Comparison of ENCODE assay signal across 28 mouse cellular contexts in genomic region chr8:123108953-123109352, GRCm38 (mm10). TPM values are rescaled to one million over a fixed set of nuclear protein-coding genes. Genes with fewer than 3 reads are reported as not detected.
"Had no signal": no experiment of that assay in that cellular context is flagged by ENCODE, and none has a peak within 500 bp of the region (broad histone marks: within the 10 kb centered on the region; RNA-seq: fewer than 3 reads in every experiment).

No protein-coding gene starts in this region.

- H3K4me2 ChIP-seq: heart, embryonic 12.5 days; hindbrain, embryonic 12.5 days; hindbrain, embryonic 14.5 days; intestine, embryonic 15.5 days; limb, embryonic 12.5 days; liver, embryonic 11.5 days; liver, embryonic 13.5 days had no signal

- H3K27ac ChIP-seq: gastrocnemius, adult 2 months; heart, embryonic 10.5 days; hindbrain, embryonic 10.5 days; hindbrain, embryonic 12.5 days; hindbrain, embryonic 14.5 days; intestine, embryonic 15.5 days; layer of hippocampus, adult 2 months; left cerebral cortex, adult 2 months; limb, embryonic 10.5 days; limb, embryonic 12.5 days; liver, embryonic 13.5 days had no signal

- H3K27me3 ChIP-seq: heart, embryonic 12.5 days; intestine, embryonic 15.5 days; limb, embryonic 12.5 days had no signal

- H3K9me3 ChIP-seq: heart, embryonic 10.5 days; heart, embryonic 12.5 days; hindbrain, embryonic 10.5 days; hindbrain, embryonic 12.5 days; intestine, embryonic 15.5 days; limb, embryonic 10.5 days; limb, embryonic 12.5 days; liver, embryonic 13.5 days had no signal

- DNase-seq: gastrocnemius, adult 2 months; gastrocnemius, postnatal 10 days; gastrocnemius, postnatal 25 days; heart, adult 18-20 months; heart, postnatal 10 days; heart, postnatal 4 days; kidney, adult 18-20 months; kidney, adult 8-10 months; kidney, postnatal 10 days; kidney, postnatal 4 days; liver; liver, embryonic 13.5 days had no signal

- ATAC-seq: hindbrain, embryonic 16.5 days; inflammation-experienced regulatory T-cells, adult 6 months; intestine, embryonic 15.5 days; intestine, postnatal 0 days had no signal

- H3K4me3 ChIP-seq: gastrocnemius, adult 2 months; heart, embryonic 10.5 days; heart, embryonic 12.5 days; hindbrain, embryonic 10.5 days; hindbrain, embryonic 12.5 days; intestine, embryonic 15.5 days; layer of hippocampus, adult 2 months; left cerebral cortex, adult 2 months; limb, embryonic 10.5 days; limb, embryonic 12.5 days; liver, embryonic 13.5 days had no signal

- H3K9ac ChIP-seq: heart, embryonic 12.5 days; hindbrain, embryonic 12.5 days; hindbrain, embryonic 14.5 days; intestine, embryonic 15.5 days; limb, embryonic 12.5 days; liver, embryonic 13.5 days had no signal

RNA-seq across cellular contexts. Expression of gene Cpne7, which starts 8.2 kb away (rescaled TPM):
- total RNA-seq: granulocyte monocyte progenitor cell, adult 5-6 weeks had no signal

RNA-seq across cellular contexts. Expression of gene Sult5a1, which starts 49.2 kb away (rescaled TPM):
- total RNA-seq: granulocyte monocyte progenitor cell, adult 5-6 weeks; left cerebral cortex, postnatal 36 days had no signal
